Mouse (Mus musculus) neutrophil, adult 5-6 weeks (primary cell): ENCODE results near the gene Utp3. TPM values are rescaled to one million over a fixed set of nuclear protein-coding genes. Genes with fewer than 3 reads are reported as not detected.

Experiments used
- ATAC-seq: fragments of 151-379, 151-347 bp; 2 replicates; pipeline ENCODE4 v1.8.0; 2017; ENCODE audit warnings: mild to moderate bottlenecking, moderate TSS enrichment; ENCODE audit not compliant: insufficient number of reproducible peaks, poor library complexity, low FRiP score, severe bottlenecking; ENCODE audit errors: extremely low read depth
- total RNA-seq: library from RNA; stranded (forward); fragments of 200-1000 nt; gene quantifications from 2 replicates; pipeline ENCODE4 v1.2.3, GENCODE M21; 2017

Gene Utp3
- total RNA-seq, 1 experiment from 2014 or later = 56.3 TPM

GRCm38 (mm10) chr5:88565148-88566033 lies 11.1 kb downstream of the Utp3 start:
- ATAC-seq = no peak; the same call in 1 of the 2 replicates

DNA sequence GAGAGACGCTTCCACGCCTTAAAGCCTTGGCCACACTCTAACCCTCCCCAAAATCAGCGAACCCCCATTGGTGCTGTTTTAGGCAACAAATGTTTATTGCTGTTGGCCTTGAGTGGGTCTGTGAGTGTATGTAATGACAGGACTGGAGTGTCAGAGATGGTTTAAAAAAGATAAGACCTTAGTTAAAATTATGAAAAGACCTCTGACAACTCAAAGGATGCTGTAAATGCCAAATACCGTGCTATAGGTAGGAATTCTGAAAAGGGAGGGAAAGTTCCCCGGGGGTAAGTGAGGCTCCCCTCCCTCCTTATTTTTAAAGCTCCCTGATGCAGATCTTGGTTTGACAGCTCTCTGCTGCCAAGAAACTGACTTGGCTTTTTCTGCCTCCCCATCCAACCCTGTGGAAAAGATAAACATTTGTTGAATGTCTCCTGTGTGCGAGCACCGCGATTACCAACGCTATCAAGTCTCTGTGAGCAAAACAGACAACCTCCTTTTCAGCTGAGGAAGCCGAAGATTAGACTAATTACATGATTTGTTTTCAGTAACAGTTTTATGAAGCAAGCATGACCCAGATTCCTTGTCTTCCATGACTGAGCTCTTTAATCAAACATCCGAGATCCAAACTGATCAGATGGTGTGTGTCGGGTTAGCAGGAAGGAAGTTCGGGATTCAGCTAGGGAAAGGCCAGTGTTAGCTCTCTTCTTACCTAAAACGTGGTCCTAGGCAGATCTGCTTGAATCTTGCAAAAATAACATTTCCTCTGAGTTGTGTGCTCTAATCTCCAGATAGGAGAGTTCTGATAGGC lies 12.0 kb downstream of the Utp3 start:
- ATAC-seq = no peak

GRCm38 (mm10) chr5:88569541-88569940 lies 15.3 kb downstream of the Utp3 start:
- no peak for ATAC-seq

DNA sequence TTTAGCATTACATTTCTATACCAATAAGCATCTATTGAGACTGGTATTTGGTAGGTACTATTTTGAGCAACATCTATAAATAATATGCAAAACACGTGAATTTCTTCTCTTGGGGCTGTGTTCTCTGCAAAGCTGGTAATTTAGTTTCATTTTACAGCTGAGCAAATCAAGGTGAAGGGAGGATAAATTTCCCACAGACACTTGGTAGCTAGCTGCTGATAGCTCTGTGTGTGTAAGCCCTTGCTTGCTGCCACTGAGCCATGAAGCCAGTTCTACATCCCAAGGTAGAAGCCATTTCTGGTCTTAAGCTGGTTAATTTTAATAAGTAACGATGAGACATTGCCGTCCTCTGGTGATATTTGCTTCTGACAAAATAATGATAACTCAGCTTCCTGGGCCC lies 20.6 kb downstream of the Utp3 start:
- no peak for ATAC-seq

- no peak for ATAC-seq
Observed at GRCm38 (mm10) chr5:88575506-88576338, 21.5 kb downstream of the Utp3 start.

DNA sequence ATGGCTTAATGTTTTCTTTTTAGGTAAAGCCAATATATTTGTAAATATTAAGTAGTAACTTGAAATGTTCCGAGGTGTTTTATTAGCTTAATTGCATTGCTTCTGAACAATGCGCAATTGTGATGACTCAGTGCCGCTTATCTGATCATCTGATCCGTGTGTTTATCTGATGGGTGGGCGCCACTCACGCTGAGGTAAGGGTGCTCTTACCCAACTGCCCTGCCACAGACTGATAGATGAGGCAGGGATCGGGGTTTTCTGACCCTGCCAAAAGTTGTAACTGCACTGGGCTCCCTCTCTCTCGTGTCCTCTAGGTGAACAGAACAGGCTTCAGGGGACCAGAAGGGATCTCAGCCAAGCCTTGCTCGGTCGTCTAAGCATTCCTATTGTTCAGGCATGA lies 26.4 kb downstream of the Utp3 start:
- ATAC-seq = no peak

DNA sequence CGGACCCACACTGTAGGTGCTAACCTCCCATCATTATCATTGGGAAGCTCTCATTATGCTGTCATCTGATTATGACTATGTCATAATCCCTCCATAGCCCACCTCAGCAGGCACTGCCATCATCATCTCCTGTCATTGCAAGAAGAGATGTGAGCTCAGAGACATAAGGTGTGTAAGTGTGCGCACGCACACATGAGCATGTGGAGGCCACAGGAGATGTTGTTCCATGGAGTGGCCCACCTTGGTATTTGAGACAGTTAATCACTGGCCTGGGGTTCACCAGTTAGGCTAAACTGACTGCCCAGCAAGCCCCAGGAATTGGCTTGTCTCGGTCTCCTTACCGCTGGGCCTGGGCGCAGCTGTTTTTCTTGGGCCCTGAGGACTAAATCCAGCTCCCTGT lies 27.1 kb downstream of the Utp3 start:
- ATAC-seq = no peak

DNA sequence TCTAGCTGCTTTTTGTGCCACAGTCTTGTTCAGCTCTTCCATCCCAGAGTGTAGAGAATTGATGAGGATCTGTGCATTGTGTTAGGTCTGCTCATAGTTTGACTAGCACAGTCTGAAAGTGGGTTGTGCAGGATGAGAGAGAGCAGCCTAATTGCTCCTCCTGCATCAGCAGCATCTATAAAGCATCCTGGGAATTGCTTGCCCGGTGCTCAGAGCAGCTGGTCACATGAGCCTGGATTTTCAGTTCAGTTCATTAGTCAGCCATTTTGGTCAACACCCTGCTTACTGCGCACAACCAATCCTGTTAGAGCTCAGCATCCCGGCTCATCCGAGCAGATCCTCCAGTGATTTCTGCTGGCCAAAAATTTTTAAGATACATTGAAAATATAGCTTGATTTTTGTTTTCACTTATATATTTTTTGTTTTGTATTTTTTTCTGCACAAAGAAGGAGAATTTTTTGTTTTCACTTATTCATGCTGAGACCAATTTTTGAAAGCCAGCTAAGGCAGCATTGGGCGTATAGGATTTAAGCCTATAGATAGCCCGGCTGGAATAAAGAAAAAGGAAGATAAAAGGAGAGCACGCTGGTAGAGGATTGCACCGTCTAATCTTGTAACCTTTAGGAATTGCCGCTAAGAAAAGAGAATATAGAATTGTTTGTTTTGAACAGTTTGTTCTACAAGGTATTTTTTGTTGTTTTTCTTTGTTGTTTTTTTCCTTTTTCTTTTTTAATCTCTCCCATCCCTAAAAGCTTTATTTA lies 29.2 kb downstream of the Utp3 start:
- no peak for ATAC-seq

- ATAC-seq = no peak
Observed at GRCm38 (mm10) chr5:88584061-88584460, 29.8 kb downstream of the Utp3 start.

- ATAC-seq = no peak
Observed at GRCm38 (mm10) chr5:88586407-88587174, 32.3 kb downstream of the Utp3 start.

DNA sequence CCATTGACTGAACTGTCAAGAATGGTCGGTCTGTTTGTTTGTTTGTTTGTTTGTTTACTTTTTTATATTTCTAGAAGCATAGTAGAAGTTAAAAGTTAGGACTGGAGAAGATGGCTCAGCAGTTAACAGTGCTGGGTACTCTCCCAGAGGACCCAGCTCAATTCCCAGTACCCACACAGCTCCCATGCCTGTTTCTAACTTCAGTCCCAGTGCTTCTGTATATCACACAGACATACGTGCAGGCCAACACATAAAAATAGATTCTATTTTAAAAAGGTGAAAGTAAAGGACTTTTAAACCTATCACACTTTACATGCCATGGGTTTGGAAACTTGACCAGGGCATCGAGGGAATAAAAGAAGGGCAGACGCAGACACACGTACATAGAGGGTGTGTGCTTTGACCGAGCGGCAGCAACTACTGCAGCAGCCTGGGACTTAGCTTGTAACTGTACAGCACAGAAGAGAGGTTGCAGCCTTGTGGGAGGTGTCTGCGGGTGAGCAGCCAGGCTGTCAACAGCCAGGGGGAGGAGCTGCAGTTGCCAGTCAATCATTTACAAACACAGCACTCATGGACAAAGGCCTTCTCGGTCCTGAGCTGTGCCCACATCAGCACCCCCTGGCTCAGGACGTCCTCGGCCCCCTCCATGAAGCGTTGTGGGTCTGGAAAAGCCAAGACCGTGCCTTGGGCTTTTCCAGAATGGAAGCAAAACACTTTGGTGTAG lies 33.1 kb downstream of the Utp3 start:
- ATAC-seq = no peak

DNA sequence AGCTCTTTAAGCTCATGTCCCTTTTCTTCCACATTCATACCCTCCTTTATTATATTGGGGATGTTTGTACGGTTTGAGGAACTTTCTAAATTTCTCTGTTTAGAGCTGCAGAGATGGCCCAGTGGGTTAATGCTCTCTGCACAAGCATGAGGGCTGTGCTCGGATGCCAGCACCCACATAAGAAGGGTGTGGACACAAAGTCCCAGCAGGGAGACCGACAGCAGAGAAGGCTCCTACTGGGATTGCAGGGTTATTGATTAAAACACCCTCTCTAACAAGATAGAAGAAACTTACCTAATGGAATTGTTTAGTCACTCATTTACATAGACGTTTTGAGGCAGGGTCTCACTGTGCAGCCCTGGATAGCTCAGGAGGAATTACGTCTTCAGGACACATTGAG lies 34.2 kb downstream of the Utp3 start:
- no peak for ATAC-seq

DNA sequence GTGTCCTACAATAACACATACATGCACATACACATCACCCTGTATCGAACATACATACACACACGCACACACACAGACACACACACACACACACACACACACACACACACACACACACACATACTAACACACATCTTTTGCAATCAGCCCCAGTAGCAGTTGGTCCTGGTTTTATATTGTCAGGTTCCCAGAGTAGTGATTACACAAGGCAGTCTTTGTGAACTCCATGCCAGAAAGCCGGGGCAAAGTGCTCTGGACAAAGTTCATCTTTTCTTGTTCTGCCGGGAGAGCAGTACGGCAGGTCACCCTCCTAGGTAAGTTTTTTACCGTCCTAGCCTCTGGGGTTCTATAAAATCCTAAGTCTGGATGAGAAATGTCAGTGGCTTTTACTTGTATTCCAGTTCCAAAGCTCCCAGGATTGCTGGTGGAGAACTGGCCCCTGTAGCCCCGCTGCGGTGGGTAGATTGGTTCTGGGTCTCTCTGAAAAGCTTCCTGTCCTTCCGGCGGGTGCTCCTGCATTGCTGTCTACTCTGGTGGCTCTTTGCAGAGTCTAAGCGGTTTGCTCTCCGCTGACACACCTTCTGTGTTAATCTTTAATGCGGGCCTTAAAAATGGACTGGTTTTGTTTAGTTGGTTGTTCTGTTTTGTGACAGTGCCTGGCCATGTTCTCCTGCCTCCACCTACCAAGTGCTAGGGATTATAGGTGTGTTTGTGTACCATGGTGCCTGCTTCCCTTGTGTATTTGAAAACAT lies 39.3 kb downstream of the Utp3 start:
- ATAC-seq = no peak

DNA sequence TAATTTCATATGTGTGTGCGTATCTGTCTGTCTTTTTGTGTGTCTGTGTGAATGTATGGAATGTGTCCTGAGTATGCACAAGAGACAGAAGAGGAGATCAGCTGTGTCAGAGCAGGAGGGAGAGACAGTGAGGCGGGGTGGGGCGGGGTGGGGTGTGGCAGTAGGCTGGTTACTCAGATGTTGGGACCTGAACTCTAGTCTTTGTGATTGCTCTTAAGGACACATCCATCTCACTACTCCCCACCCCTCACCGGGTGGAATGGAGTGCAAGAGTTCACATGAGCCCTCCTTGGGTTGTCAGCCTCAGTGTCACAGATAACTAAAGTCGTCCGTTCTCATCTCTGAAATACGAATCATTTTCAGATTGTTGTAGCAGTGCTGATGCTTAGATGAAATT lies 39.9 kb downstream of the Utp3 start:
- no peak for ATAC-seq

DNA sequence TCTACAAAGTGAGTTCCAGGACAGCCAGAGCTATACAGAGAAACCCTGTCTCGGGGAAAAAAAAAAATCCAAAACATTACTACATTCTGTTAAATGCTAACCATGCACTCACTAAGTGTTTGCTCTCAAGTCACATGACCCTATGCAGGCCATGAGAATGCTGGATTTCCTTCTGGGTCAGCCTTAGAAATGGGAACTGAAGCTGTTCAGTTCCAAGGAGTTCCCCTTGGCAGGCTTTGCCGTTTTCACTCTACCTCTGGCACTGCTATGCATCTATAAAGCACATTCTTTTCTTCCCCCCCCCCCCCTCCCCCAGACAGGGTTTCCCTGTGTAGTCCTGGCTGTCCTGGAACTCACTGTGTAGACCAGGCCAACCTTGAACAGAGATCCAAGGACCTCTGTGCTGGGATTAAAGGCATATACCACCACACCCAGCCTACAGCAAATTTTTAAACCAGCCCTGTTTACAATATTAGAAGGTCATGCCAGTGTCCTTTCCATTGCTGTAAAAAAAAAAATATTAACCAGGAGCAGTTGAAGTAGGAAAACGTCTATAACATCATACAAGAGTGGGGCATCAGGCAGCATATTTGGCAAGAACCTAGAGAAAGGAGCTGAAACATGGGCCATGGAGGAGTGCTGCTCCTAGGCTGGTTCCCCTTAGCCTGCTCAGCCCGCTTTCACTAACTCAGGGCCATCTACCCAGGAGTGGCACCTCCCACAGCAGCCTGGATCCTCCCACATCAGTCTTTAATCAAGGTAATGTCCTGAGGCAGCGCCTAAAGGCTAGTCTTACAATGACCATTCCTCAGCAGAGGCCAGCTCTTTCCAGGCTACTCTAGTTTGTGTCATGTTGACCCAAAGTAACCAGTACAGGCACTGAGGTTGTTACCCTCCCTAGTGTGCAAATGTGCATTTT lies 41.5 kb downstream of the Utp3 start:
- no peak for ATAC-seq

DNA sequence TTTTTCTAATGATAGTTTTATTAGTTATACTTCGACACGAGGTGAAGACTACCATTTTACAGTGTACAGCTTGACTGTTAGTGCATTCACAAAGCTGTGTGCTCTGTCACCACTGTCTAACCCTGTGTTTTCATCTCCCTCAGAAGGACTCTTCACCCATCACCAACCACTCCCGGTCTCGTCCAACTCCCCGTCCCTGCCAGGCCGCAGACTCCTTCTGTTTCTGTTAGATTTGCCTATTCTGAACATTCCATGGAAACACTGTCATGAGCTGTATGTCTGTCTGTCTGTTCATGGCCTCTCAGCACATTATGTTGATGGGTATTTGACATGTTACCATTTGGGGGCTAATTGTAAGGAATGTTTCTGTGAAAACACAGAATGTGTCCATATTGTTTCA lies 44.7 kb downstream of the Utp3 start:
- ATAC-seq = no peak
